Mouse (Mus musculus) testis, postnatal 14 days (tissue): ENCODE results near the gene Etfa.

Experiments used
- DNase-seq: peaks from one replicate; pipeline ENCODE4 v3.0.0; 2021; ENCODE audit warnings: low spot score

Etfa gene

GRCm38 (mm10) chr9:55423451-55424424 lies 88.3 kb downstream of the Etfa start:
- DNase-seq: no peak

GRCm38 (mm10) chr9:55421786-55422185 lies 90.3 kb downstream of the Etfa start:
- DNase-seq: no peak

GRCm38 (mm10) chr9:55411154-55411553 lies 100.9 kb downstream of the Etfa start:
- no peak for DNase-seq

GRCm38 (mm10) chr9:55410430-55410829 lies 101.6 kb downstream of the Etfa start:
- DNase-seq: no peak

- no peak for DNase-seq
These were observed 102.2 kb downstream of the Etfa start for GRCm38 (mm10) chr9:55409833-55410232.

GRCm38 (mm10) chr9:55408851-55409250 lies 103.2 kb downstream of the Etfa start:
- DNase-seq: no peak

GRCm38 (mm10) chr9:55406773-55407172 lies 105.3 kb downstream of the Etfa start:
- no peak for DNase-seq

- DNase-seq: no peak
These were observed 106.9 kb downstream of the Etfa start for GRCm38 (mm10) chr9:55404976-55405702.
